Mouse (Mus musculus) T-helper 17 cell (primary cell): Measurements from ENCODE around the gene Kcnk3.

Source experiments
- in situ Hi-C, 2 experiments: fragments of 300-600 bp; cut with MboI, MseI; formaldehyde crosslinking; loops; 1 replicate in 1 of 2; 2 replicates in 1 of 2; pipeline ENCODE4 v1.15.1; 2025; ENCODE audit warnings: high pct_unique_total_duplicates in 2 of 2

Kcnk3 gene

GRCm38 (mm10) chr5:30587681-30588300, at the start of gene Kcnk3:
TSS of gene Kcnk3 (plus strand) at chr5:30588170.
- in situ Hi-C loops, result no loop called here

GRCm38 (mm10) chr5:30545698-30546097, 42.3 kb upstream of the Kcnk3 start, which contains the start of gene Cib4:
TSS of gene Cib4 (minus strand) at chr5:30545836.
- in situ Hi-C loops, result no loop called here

- in situ Hi-C loops, result no loop called here
Observed at GRCm38 (mm10) chr5:30548681-30549080, 39.3 kb upstream of the Kcnk3 start.

- in situ Hi-C loops, result loop anchor here in 1 of 2 experiments (10.0 kb wide), 1 partner anchor 1204 kb away; no protein-coding TSS in a partner anchor
Observed at GRCm38 (mm10) chr5:30550334-30551021, 37.5 kb upstream of the Kcnk3 start.

- in situ Hi-C loops, result loop anchor here in 1 of 2 experiments (10.0 kb wide), 1 partner anchor 1204 kb away; no protein-coding TSS in a partner anchor
Observed at GRCm38 (mm10) chr5:30551022-30551638, 36.8 kb upstream of the Kcnk3 start.

- in situ Hi-C loops, result loop anchor here in 1 of 2 experiments (10.0 kb wide), 1 partner anchor 1203 kb away; no protein-coding TSS in a partner anchor
Observed at GRCm38 (mm10) chr5:30552006-30552405, 36.0 kb upstream of the Kcnk3 start.

GRCm38 (mm10) chr5:30553936-30554335, 34.0 kb upstream of the Kcnk3 start:
- in situ Hi-C loops, result loop anchor here in 1 of 2 experiments (10.0 kb wide), 1 partner anchor 1201 kb away; no protein-coding TSS in a partner anchor

GRCm38 (mm10) chr5:30554981-30555380, 33.0 kb upstream of the Kcnk3 start:
- in situ Hi-C loops, result loop anchor here in 1 of 2 experiments (10.0 kb wide), 1 partner anchor 1200 kb away; no protein-coding TSS in a partner anchor

GRCm38 (mm10) chr5:30556284-30556683, 31.7 kb upstream of the Kcnk3 start:
- in situ Hi-C loops, result loop anchor here in 1 of 2 experiments (10.0 kb wide), 1 partner anchor 1199 kb away; no protein-coding TSS in a partner anchor

- in situ Hi-C loops, result loop anchor here in 1 of 2 experiments (10.0 kb wide), 1 partner anchor 1195 kb away; no protein-coding TSS in a partner anchor
Observed at GRCm38 (mm10) chr5:30559421-30559820, 28.5 kb upstream of the Kcnk3 start.

- in situ Hi-C loops, result loop anchor here in 1 of 2 experiments (10.0 kb wide), 1 partner anchor 1195 kb away; no protein-coding TSS in a partner anchor
Observed at GRCm38 (mm10) chr5:30559986-30560493, 27.9 kb upstream of the Kcnk3 start.

GRCm38 (mm10) chr5:30568479-30568878, 19.5 kb upstream of the Kcnk3 start:
- in situ Hi-C loops, result no loop called here

GRCm38 (mm10) chr5:30571820-30572219, 16.1 kb upstream of the Kcnk3 start:
- in situ Hi-C loops, result no loop called here

- in situ Hi-C loops, result no loop called here
Observed at GRCm38 (mm10) chr5:30574367-30574766, 13.6 kb upstream of the Kcnk3 start.

- in situ Hi-C loops, result no loop called here
Observed at GRCm38 (mm10) chr5:30576233-30576632, 11.7 kb upstream of the Kcnk3 start.

- in situ Hi-C loops, result no loop called here
Observed at GRCm38 (mm10) chr5:30577251-30577650, 10.7 kb upstream of the Kcnk3 start.

GRCm38 (mm10) chr5:30577654-30578310, 10.2 kb upstream of the Kcnk3 start:
- in situ Hi-C loops, result no loop called here

- in situ Hi-C loops, result no loop called here
Observed at GRCm38 (mm10) chr5:30578445-30579080, 9.4 kb upstream of the Kcnk3 start.

- in situ Hi-C loops, result no loop called here
Observed at GRCm38 (mm10) chr5:30580725-30581124, 7.2 kb upstream of the Kcnk3 start.

GRCm38 (mm10) chr5:30582017-30582416, 6.0 kb upstream of the Kcnk3 start:
- in situ Hi-C loops, result no loop called here

GRCm38 (mm10) chr5:30586616-30587015, 1.4 kb upstream of the Kcnk3 start:
- in situ Hi-C loops, result no loop called here
